Mouse (Mus musculus) small intestine, adult 2 months (tissue): Measurements from ENCODE around the gene Cars2.

Experiments used
- CTCF ChIP-seq: fragments of 200-500 bp; IDR thresholded peaks from 2 replicates; pipeline ENCODE4 v1.5.1; 2012; ENCODE audit warnings: low read depth, mild to moderate bottlenecking, control low read depth, inconsistent platforms, low read length, moderate library complexity, mixed read lengths; ENCODE audit not compliant: insufficient replicate concordance, insufficient read length; ENCODE audit errors: extremely low read depth
- POLR2A ChIP-seq: fragments of 200-500 bp; IDR thresholded peaks from 2 replicates; pipeline ENCODE4 v1.6.1; 2012; ENCODE audit warnings: low read depth, mild to moderate bottlenecking, control low read depth, inconsistent platforms, low read length, moderate library complexity

DNA sequence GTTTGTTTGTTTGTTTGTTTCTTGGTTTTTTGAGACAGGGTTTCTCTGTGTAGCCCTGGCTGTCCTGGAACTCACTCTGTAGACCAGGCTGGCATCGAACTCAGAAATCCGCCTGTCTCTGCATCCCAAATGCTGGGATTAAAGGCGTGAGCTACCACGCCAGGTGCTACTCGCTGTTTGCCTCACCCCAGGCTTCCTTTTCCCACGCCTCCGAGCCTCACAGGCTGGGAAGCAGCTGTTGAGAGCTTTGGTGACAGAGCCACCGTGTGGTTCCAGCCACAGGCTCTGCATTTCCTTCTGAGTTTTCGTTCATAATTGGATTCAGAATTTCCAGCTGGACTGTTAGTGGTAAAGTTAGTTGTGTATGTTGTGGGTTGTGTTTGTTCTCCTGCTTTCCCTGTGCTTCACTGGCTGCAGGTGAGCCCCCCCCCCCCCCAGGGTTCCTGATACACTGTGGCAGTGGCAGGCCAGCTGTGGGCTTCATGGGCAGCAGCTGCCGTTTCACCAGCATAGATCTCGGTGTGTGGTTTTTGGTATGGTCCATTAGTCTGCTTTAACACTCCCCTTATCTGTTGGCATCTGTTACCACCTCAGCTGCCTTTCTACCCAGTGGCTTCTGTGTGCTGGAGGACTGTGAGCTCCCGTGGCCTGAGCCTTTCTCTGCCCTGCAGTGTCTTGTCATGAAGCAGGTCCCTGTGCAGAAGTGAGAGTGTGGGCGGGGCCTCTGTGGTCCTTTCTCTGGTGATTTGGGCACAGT, 46.9 kb downstream of the Cars2 start:
- TF ChIP-seq CTCF = no peak
- TF ChIP-seq POLR2A = no peak
